9 mouse cellular contexts compared by ENCODE assay signal in genomic region chr11:79094727-79095126, GRCm38 (mm10). TPM values are rescaled to one million over a fixed set of nuclear protein-coding genes. Genes with fewer than 3 reads are reported as not detected.
DNase-seq lines count a peak whose midpoint lies in the region; ATAC-seq and TF ChIP-seq lines count a peak whose summit lies in the region.
"Had no signal": no experiment of that assay in that cellular context is flagged by ENCODE, and none has a peak within 500 bp of the region (broad histone marks: within the 10 kb centered on the region; RNA-seq: fewer than 3 reads in every experiment).

No protein-coding gene starts in this region.

- no peak for ATAC-seq in forebrain, embryonic 15.5 days (replicated peaks)
- no peak for ATAC-seq in hindbrain, embryonic 11.5 days (ENCODE audit: low FRiP score)
- ATAC-seq in limb, embryonic 12.5 days (ENCODE audit: insufficient number of reproducible peaks, insufficient read depth, low FRiP score, low TSS enrichment, low read depth): no peak
- no peak for ATAC-seq in erythroblast, adult 5-6 weeks (replicated peaks; ENCODE audit: low FRiP score, poor library complexity, severe bottlenecking)

- TF ChIP-seq CTCF in left cerebral cortex, adult 2 months (IDR thresholded peaks at IDR 0.05): no peak

- H3K9me3 ChIP-seq in forebrain, embryonic 15.5 days: no peaks in the 10 kb centered on the region
- H3K9me3 ChIP-seq in hindbrain, embryonic 11.5 days (ENCODE audit: control insufficient read depth, low read length): no peaks in the 10 kb centered on the region
- no peaks in the 10 kb centered on the region for H3K9me3 ChIP-seq in limb, embryonic 12.5 days
- H3K9me3 ChIP-seq: liver, embryonic 15.5 days had no signal

- H3K36me3 ChIP-seq in forebrain, embryonic 15.5 days: no peaks in the 10 kb centered on the region
- no peaks in the 10 kb centered on the region for H3K36me3 ChIP-seq in hindbrain, embryonic 11.5 days (ENCODE audit: control insufficient read depth, insufficient read depth, low read length)
- no peaks in the 10 kb centered on the region for H3K36me3 ChIP-seq in limb, embryonic 12.5 days
- H3K36me3 ChIP-seq: liver, embryonic 15.5 days had no signal

- H3K27ac ChIP-seq in left cerebral cortex, adult 2 months: peak overlapping the region; percentile 86
- peak overlapping the region; percentile 43; the same call in 1 of the 2 replicates for H3K27ac ChIP-seq in forebrain, embryonic 15.5 days (replicated peaks)
- peak overlapping the region; percentile 90; the same call in 1 of the 2 replicates for H3K27ac ChIP-seq in hindbrain, embryonic 11.5 days (ENCODE audit: low read depth, low read length)
- H3K27ac ChIP-seq in limb, embryonic 12.5 days: peak overlapping the region; percentile 69
- H3K27ac ChIP-seq: liver, embryonic 15.5 days had no signal

- no peak for DNase-seq in left cerebral cortex, adult 2 months (ENCODE audit: extremely low spot score in 1 of 2, low spot score in 2 of 2)
- DNase-seq in left cerebral cortex, adult 11 months (ENCODE audit: low spot score): no peak
- DNase-seq in hindbrain, embryonic 11.5 days (ENCODE audit: low spot score): no peak
- peak; percentile 36 for DNase-seq in right cerebral cortex, postnatal 36 days (ENCODE audit: low spot score in 2 of 2)
- no peak for DNase-seq in cerebellum, adult 9-10 months

- H3K4me1 ChIP-seq in forebrain, embryonic 15.5 days: peaks cover 26% of the 10 kb centered on the region
- H3K4me1 ChIP-seq in hindbrain, embryonic 11.5 days (replicated peaks; ENCODE audit: control insufficient read depth, insufficient read depth, low read length): 0 out of 2 replicates have a peak, but pooled peaks cover 12% of the 10 kb centered on the region
- peaks cover 39% of the 10 kb centered on the region for H3K4me1 ChIP-seq in limb, embryonic 12.5 days (replicated peaks)

- intact Hi-C loops in left cerebral cortex, adult 2 months (cut with DNase I): no loop called here

- no peak overlapping the region for H3K4me2 ChIP-seq in forebrain, embryonic 15.5 days (replicated peaks)
- H3K4me2 ChIP-seq in hindbrain, embryonic 11.5 days (replicated peaks; ENCODE audit: low read depth, low read length): no peak overlapping the region
- no peak overlapping the region for H3K4me2 ChIP-seq in limb, embryonic 12.5 days
- H3K4me2 ChIP-seq: liver, embryonic 15.5 days had no signal

- H3K9ac ChIP-seq in forebrain, embryonic 15.5 days (replicated peaks): no peak overlapping the region
- H3K9ac ChIP-seq in hindbrain, embryonic 11.5 days (ENCODE audit: low read depth, low read length): no peak overlapping the region
- H3K9ac ChIP-seq in limb, embryonic 12.5 days (replicated peaks): no peak overlapping the region
- H3K9ac ChIP-seq: liver, embryonic 15.5 days had no signal

- H3K27me3 ChIP-seq in forebrain, embryonic 15.5 days: no peaks in the 10 kb centered on the region
- H3K27me3 ChIP-seq in hindbrain, embryonic 11.5 days (ENCODE audit: control insufficient read depth, insufficient read depth, low read length): no peaks in the 10 kb centered on the region
- H3K27me3 ChIP-seq in limb, embryonic 12.5 days: no peaks in the 10 kb centered on the region
- H3K27me3 ChIP-seq: liver, embryonic 15.5 days had no signal

- whole genome bisulfite sequencing in forebrain, embryonic 15.5 days: 46% methylated on average over 5 of the region's 5 CpGs
- WGBS in hindbrain, embryonic 11.5 days: 52% methylated on average over 5 of the region's 5 CpGs
- 45% methylated on average over 5 of the region's 5 CpGs for WGBS in limb, embryonic 12.5 days

- no peak overlapping the region for H3K4me3 ChIP-seq in left cerebral cortex, adult 2 months
- no peak overlapping the region for H3K4me3 ChIP-seq in forebrain, embryonic 15.5 days
- no peak overlapping the region for H3K4me3 ChIP-seq in hindbrain, embryonic 11.5 days (ENCODE audit: low read depth, low read length)
- H3K4me3 ChIP-seq in limb, embryonic 12.5 days (replicated peaks): no peak overlapping the region
- H3K4me3 ChIP-seq: liver, embryonic 15.5 days had no signal

RNA-seq across cellular contexts. Expression of gene Ksr1, which starts 51.5 kb away (rescaled TPM):
- total RNA-seq in left cerebral cortex, adult 2 months (2021): 10 to 100 TPM; 57.2 to 59.8 TPM
- 4.9 and 5.3 TPM in 2 replicates for polyA plus RNA-seq in forebrain, embryonic 15.5 days (2015; fragmentation: Nextera tagmentation; extraction: Ambion mirVana)
- polyA plus RNA-seq in hindbrain, embryonic 11.5 days (2014; fragmentation: Nextera tagmentation; extraction: Ambion mirVana): 3.9 and 4.3 TPM in 2 replicates
- 2.7 and 4.3 TPM in 2 replicates for polyA plus RNA-seq in limb, embryonic 12.5 days (2016; fragmentation: Nextera tagmentation; extraction: Ambion mirVana)
- total RNA-seq in erythroblast, adult 5-6 weeks (2015; ENCODE audit: low replicate concordance): 4.2 and 6.3 TPM in 2 replicates
- total RNA-seq in erythroblast, adult 5-6 weeks (2017; ENCODE audit: low replicate concordance): 7.2 and 21.1 TPM in 2 replicates

Comparison
In these comparisons a context has a peak if more than half of its experiments do, and no peak if none do; other contexts are left out.
1. DNase-seq: peak in right cerebral cortex, postnatal 36 days (2 of 2); none in left cerebral cortex, adult 2 months (0 of 2), left cerebral cortex, adult 11 months (single experiment), hindbrain, embryonic 11.5 days (single experiment) and cerebellum, adult 9-10 months (single experiment).
2. Peak in every context shown above with its lines, with median percentiles within 50 percentile points of each other: H3K27ac ChIP-seq.